Mouse (Mus musculus) c-Kit-positive CD71-positive TER-119-positive erythroid progenitor cells, embryonic 14.5 days (primary cell): Measurements from ENCODE around the gene Olfr485.
"Not testable (repeated sequence)": the region's sequence is repeated elsewhere in the genome, so short reads cannot be mapped to it uniquely, and the experiment has no call there.

Source experiments
- DNase-seq: peaks from one replicate; pipeline ENCODE4 v3.0.0-alpha.2; 2013; ENCODE audit warnings: low spot score

Olfr485 gene

DNA sequence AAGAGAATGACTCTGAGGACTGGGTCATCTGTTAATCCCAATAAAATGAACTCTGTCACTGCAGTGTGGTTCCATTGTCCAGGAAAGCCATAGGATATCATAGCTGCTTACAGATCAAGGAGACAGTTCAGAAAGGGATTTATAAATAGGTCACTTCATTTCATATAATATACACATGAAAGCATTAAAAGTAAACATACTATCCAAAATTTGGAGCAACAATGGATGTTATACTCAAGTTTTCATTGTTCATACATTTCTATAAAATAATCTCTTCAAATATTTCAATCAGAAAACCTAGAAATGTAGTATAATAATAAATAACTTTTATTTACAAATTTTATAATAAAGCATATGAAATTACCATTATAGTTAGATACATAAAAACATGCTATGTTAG, at the start of gene Olfr485:
TSS of gene Olfr485 (minus strand) at position 101 of the 400 bp plus-strand sequence.
- DNase-seq = no peak

- no peak for DNase-seq
These were observed 37.3 kb upstream of the Olfr485 start for GRCm38 (mm10) chr7:108196938-108197337.

GRCm38 (mm10) chr7:108196337-108196736, 36.7 kb upstream of the Olfr485 start:
- DNase-seq = not testable (repeated sequence)

- DNase-seq = not testable (repeated sequence)
These were observed 33.0 kb upstream of the Olfr485 start for GRCm38 (mm10) chr7:108192714-108193113.

DNA sequence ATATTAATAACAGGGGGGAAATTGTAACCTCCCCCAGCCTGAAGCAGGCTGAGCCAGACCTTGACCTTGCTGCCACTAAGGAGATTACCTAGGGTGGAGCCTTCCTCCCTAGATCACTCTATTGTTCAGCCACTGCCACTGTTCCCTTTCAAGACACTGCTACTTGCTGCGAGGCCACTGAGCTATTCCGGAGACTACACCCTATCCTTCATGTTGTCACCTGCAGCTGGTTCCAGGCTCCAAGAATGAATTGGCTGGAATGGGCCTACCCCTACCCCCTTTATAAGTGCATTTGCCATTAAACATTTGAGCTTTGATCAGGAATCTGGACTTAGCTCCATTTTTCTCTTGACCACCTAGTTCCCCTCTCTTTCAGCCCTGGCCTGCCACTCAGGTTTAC, 31.5 kb upstream of the Olfr485 start:
- not testable (repeated sequence) for DNase-seq

- DNase-seq = not testable (repeated sequence)
These were observed 25.6 kb upstream of the Olfr485 start for GRCm38 (mm10) chr7:108185237-108185636.

- DNase-seq = not testable (repeated sequence)
These were observed 24.7 kb upstream of the Olfr485 start for GRCm38 (mm10) chr7:108184401-108184800.

DNA sequence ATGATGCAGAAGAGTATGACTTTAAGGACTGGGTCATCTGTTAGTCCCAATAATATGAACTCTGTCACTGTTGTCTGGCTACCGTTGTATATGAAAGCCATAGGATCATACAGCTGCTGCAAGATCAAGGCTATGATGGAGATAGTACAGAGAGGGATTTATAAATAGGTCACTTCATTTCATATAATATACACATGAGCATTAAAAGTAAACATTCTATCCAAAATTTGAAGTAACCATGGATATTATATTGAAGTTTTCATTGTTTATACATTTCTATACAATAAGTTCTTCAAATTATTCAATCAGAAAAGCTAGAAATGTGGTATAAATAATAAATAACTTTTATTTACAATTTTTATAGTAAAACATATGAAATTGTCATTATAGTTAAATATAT, 13.0 kb upstream of the Olfr485 start, which contains the start of gene Olfr486:
TSS of gene Olfr486 (minus strand) at position 101 of the 400 bp plus-strand sequence.
- DNase-seq = not testable (repeated sequence)

- DNase-seq = no peak
These were observed 32.3 kb downstream of the Olfr485 start, which contains the start of gene Olfr484 for GRCm38 (mm10) chr7:108127349-108127748. TSS of gene Olfr484 (minus strand) at chr7:108127449.

- no peak for DNase-seq
These were observed 38.3 kb downstream of the Olfr485 start for GRCm38 (mm10) chr7:108121416-108121815.

DNA sequence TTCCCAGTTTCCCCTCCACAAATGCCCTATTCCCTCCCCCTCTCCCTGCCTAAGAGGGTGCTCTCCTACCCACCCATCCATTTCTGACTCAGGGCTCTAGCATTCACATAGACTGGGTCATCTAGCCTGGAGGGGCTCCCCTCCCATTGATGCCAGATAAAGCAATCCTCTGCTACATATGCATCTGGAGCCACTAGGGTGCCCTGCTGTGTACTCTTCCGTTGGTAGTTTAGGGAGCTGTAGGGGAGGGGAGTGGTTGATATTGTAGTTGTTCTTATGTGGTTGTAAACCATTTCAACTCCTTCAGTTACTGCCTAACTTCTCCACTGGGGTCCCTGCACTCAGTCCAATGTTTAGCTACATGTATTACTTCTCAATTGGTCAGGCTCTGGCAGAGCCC, 39.0 kb downstream of the Olfr485 start:
- DNase-seq = no peak
